Mouse (Mus musculus) cortical plate, adult 2 months (tissue): Measurements from ENCODE around the gene Fam20a.

Experiments
- CTCF ChIP-seq: fragments of 200-500 bp; IDR thresholded peaks from 2 replicates; pipeline ENCODE4 v1.5.1; 2011; ENCODE audit warnings: mild to moderate bottlenecking, control low read depth, low read length; ENCODE audit not compliant: insufficient read depth; ENCODE audit errors: extremely low read depth
- POLR2A ChIP-seq: fragments of 200-500 bp; IDR thresholded peaks from 2 replicates; pipeline ENCODE4 v1.6.1; 2011; ENCODE audit warnings: mild to moderate bottlenecking, low read length, control low read depth; ENCODE audit not compliant: insufficient read depth; ENCODE audit errors: extremely low read depth

- TF ChIP-seq CTCF (no peak), POLR2A (no peak)
These were observed 4.6 kb downstream of the Fam20a start for GRCm38 (mm10) chr11:109717448-109717847.
